Mouse (Mus musculus) kidney, postnatal 10 days (tissue): ENCODE measurements at regions not wholly inside any gene's neighbourhood (a gene's known extent, or its start where the extent isn't known, plus 50 kb on each side); places are given as distances from the start of the nearest gene placed in this dataset.
A peak's percentile ranks its signal among the peaks of the same experiment; 100 is the strongest.

Experiments
- DNase-seq: peaks from one replicate; pipeline ENCODE4 v3.0.0; 2021; ENCODE audit warnings: mixed read lengths

DNA sequence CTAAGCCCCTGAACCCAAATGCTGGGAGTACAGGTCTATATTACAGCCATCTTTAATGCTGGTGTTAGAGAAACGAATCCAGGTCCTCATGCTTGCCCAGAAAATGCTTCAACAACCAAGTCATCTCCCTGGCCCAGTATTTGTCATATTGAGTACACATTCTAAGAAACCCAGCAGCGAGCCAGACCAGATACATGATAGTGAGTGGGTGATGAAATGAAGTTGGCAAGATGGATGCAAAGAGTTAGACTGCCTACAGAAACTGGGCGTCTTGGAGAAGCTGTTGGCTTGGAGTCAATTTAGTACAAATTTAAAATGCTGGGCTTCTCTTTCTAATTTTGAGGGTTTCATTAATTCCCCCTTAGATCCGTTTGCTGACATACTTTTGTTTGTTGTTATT is 203.1 kb upstream of the Pdzrn3 start:
- no peak for DNase-seq

DNA sequence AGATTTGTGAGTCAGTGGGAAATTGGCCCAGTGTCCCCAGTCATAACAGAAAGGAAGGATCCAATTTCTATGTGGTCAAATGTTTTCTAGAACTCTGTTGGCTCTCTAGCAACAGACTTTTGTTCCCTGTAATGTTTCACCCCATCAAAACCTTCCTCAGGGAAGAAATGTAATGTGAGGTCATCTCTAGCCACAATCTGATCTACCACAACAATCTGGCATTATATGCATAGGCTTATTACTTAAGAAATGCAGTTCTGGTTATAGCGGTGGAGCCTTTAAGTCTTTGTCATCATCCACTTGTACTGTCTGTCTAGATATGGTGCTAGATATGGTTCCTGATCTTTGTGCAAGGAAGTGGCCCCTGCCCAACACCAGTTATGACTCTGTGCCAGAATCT is 178.4 kb upstream of the Pdzrn3 start:
- DNase-seq, result no peak

DNA sequence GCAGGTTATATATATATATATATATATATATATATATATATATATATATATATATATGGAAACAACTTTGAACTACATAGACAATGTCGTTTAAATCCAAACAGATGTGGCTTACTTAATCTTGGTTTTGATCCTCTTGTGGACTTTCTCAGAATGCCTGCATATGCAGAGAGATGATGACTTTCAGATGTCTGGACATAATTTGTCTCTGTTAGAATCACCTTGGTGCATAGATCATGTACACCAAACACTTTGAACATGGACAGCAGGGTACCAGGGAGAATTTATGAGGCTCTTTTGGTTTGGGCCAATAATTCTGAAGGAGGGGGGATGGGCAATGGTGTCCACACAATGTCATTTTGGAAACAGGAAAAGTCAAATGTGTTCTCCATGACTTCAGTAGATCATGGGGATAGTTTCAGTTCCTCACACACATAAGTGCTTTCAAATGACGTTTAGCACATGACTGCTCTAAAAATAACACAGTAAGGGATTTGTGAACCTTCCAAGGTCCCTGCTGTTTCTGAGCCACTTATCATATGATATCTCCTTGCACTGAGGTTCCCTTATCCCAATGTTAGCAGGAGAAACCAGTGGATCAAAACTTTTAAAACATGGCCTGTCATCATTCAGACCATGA is 177.4 kb upstream of the Pdzrn3 start:
- DNase-seq, result no peak

DNA sequence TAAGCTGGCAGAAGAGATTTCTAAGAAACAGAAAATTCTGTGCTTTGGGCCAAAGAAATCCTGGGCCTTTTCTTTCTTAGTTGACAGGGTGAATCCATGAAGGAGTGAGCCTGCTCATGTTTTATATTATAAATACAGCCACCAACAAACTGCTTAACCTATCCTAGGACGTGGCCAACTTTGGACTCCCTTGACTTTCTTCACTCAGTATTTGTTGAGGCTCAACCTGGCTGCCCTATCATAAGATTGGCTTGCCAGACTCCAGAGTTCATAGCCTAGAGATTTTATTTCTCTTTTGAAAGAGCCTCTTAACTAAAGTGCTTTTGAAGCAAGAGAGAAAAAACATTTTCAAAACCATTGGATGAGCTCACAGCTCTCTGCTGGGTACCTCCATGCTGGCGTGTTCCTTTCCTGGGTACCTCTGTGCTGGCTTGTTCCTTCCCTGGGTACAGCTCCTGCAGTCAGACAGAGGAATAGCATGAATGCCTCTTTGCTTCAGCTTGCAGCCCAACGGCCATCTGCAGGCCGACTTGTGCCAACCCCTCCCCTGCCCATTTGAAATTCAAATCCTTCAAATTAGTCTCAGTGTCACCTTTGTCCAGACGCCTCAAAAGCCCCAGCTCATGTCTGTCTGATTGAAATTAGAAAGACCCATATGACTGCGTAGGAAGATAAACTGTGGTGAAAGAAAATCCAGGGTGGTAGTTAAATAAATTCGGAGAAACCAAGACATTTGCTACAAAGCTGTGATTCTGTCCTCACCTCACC is 173.0 kb upstream of the Pdzrn3 start:
- DNase-seq, result peak; percentile 7

DNA sequence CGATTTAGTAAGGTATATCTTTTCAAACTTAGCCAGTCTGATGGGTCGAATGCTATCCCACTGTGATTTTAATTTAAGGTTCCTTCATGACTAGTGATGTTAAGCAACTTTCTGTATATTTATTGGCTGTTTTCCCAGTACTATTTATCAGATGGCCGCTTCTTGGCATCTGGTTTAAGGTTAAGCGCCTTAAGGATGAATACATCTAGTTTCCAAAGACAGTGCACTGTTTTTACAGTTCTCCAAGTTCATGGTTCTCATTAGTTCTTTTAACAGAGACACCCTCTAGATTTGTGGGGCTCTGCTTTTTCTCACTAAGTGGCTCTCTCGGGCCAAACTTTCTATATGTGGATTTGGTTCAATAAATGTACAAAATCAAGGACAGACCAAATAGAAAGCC is 159.9 kb upstream of the Pdzrn3 start:
- no peak for DNase-seq

DNA sequence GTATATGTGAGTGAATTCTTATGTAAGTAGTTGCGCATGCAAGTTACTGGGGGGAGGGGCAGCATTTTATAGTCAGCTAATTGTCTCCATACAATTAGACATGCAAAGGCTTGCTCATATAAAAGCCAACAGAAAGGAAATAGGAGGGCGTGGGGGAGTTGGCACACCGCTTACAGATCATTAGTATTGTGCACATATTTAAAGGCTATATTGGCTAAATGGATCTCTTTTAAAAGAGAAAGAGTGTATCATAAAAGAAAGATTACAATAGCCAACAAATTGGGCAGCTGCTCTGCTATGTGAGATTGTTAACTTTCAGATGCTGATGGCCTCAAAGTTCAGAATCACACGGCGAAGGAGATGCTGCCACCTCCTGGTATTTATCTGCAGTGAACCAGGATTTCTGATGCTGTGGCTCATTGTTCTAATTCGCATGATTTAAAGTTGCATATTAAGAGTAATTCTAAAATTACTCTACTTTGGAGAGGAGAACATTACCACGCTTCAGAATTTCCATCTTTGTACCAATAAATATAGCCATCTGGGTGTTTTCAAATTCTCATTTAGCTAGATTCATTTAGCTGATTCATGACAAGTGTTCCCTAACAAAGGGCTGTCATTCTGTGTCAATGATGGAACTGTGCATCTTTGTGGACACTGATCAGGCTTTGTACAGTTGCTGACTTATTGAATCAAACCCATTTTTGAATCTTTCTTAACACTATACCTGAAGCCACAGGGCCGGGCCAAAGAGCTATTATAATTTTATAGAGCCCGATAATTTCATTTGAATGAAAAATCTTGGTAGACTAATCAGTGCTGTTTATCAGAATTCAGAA is 156.7 kb upstream of the Pdzrn3 start:
- DNase-seq, result peak; percentile 49

DNA sequence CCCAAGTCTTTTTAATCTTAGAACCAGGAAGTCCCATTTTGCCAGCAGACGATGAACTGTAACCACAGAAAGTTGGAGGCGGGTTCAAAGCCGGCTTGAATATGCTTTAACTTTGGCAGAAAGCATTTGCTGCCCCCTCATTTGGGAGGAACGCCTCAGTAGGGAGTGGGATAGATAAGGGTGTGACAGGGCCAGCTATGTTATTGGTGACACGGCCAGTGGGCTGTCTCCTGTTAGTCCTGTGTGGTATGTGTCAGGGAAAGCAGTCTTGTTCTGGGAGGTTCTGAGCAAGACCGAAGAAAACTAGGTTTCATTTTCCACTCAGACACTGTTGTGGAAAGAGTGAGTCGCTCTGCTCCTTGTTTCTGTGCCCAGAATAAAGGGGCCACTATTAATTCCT is 154.7 kb upstream of the Pdzrn3 start:
- peak; percentile 12 for DNase-seq

DNA sequence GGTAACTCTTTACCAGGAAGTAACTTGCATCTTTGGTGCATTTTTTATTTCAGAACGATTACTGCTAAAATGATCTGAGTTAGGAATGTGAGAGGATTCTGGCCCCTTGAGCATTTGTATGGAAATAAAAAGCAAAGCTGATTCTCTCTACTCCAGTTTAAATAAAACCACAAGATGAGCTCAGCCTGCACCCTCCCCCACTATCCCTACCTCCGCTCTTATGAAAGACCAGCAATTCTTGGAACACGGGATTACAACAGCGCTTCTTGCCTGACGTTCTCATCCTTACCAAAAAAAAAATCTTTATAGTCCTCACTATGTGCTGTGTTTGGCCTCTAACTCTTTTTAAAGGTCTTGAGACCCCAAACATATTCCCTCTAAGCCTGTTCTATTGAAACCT is 154.2 kb upstream of the Pdzrn3 start:
- DNase-seq, result no peak

DNA sequence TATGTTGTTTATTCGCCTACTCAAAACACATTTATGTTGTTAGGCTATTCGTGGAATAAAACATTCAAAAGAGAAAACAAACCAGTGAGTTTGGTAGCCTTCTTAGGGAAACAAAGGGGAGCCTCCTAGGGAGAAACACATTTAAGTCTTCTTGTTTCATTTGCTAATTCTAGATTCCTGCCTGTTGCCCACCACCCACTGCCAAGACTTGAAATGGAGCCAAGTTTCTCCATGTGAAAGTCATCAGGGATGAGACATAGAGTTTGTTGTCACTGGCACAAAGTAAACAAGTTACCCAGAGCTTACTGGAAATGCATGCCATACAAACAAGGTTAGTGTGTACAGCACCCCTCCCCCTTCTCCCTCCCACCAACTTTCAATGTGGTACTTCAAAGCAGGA is 147.4 kb upstream of the Pdzrn3 start:
- no peak for DNase-seq

DNA sequence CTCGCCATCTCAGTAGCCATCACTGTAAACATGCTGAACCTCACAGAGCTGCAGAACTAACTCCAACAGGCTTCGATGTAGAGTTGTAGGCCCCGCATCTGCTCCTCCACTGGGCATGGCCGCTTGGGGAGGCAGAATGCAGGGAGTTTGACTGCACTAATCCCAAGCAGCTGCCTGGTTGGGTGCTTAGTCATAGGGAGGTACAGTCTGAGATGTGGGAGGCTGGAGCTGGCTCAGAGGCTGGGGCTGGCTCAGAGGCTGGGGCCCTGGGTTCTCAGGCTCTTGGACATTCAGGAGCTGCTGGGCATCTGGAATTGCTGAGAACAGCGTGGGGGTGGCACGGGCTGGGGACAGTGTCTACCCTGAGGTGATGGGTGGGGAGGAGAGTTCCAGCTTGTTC is 143.6 kb upstream of the Pdzrn3 start:
- no peak for DNase-seq

DNA sequence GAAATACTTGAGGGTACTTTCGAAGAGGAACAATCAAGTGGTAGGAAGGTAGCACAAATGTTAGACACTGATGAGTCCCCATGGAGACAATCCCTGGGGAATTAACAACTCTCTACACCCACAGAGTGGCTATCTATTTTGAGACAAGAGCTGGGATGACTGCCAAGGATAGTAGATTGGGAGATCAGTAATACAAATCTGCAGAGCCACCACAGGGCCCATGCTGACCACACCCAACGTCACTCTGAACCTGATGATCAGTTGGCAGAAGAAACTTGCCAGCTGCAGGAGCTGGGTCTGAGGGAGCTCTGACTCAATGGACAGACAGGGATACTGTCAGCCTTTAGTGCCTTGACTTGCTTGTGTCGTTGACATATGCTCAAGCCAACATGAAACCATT is 143.1 kb upstream of the Pdzrn3 start:
- no peak for DNase-seq

DNA sequence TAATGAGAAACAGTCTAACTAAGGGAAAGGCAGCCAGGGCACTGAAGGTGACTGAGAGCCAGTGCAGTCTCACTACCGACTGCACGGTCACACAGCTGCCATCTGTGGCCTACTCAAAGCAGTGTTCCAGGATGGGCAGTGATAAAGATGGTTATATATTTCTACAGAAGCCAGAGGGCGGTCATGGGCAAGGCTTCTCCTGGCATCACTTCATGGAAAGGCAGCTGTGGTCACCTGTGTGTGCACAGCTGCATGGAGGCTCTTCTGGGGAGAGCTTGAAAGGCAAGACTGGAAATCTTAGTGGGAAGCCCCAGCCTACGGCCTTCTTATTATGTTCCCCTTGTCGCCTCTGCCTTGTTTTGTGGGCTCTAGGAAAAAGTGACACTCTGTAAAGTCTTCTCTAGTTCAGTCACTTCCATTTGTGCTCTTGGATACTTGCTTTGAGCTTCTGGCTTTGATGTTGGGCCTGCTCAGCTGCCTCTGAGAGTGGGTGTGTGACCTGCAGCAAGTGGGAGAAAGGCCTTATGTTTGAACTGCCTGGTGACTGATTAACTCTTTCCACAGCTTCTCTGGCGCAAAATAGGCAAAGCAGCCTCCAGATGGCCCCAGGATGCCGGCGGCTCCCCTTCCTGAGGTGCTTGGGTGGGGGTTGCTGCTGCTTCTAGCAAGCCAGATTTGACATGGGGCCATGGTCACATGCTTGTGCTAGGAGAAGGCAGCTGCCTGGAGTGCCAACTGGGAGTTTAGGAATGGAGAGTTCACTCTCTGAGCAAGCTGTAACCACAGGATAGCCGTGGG is 141.4 kb upstream of the Pdzrn3 start:
- peak; percentile 43 for DNase-seq

DNA sequence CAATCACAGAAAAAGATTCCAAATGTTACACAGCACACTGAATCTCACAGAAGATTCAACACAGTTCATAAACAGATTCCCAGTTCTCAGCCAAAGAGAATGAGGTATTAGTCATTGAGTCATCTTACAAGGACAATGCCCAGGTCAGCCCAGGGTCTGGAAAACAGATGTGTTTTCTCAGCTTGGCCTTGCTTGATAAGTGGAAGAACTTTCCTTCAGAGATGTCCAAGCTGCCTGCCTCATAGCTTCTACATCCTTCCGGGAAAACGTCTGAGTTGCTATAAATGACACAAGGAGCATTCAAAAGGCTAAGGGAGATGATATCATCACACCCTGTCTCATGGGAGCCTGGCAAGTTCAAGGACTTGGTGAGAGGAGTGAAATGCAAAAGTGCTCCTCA is 139.9 kb upstream of the Pdzrn3 start:
- DNase-seq, result no peak

DNA sequence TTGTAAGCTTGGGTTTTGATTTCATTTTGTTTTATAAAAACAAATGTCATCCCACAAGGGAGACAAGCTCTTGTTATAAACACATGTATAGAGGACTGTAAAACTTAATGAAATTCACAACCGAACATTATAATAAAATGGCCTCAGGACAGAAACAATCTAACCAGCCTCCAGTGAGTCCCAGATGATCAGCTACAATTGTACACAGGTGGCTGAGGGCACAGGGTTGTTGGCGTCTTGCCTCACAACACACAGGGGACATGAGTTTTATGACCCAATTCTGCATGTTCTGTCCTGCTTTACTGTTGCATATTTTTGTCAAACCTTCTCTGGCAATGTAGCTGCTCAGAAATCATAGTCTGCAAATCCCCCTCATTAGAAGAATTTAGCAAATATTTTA is 136.0 kb upstream of the Pdzrn3 start:
- no peak for DNase-seq

DNA sequence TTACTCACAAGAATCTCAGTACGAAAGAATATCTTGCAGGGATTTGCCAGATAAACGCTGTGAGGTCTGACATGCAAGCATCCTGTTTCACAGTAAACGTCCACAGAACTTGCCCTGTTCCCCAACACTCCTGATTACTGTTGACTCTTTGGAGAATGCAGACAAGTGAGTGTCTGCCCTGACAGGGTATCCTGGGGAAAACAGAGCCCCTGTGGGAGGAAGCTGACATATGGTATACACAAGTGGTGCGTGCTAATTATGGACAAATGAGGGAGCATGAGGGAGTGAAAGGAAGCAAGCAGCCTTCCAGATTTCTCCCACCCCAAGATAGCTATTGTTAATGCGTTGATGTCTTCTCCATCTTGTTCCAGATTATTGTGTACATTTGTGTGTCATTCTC is 124.5 kb upstream of the Pdzrn3 start:
- no peak for DNase-seq

DNA sequence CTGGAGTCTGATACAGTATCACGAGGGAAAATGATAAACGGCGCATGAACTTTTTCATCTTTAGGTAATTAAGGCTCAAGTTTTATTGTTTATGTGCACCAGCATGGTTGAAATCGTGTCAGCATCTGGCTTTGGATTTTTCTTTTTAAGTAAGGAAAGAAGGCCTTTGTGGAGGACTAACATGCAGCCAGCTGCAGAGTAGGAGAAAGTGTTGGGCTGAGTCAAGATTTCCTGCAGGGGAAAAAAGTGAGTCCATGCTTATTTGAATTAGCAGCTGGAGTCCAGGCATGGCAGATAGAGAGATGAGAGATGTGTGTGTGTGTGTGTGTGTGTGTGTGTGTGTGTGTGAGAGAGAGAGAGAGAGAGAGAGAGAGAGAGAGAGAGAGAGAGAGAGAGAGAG is 124.0 kb upstream of the Pdzrn3 start:
- no peak for DNase-seq

DNA sequence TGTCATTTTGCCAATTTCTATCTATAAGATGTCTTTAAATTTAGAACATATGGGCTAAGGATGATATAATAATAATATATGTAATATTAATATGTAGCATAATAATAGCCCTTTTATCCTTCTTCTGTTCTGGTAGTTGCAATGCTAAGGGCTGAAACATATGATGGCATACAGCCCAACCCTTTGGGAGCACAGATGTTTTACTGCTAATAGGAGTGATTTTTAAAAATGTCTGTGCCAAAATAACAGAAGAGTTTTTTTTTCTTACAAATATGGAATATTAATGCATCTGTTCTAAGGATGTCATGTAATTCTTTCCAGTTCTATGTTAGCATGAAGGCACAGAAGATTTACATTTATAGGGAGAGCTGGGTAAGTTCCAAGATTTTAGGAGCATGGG is 122.5 kb upstream of the Pdzrn3 start:
- DNase-seq, result no peak

DNA sequence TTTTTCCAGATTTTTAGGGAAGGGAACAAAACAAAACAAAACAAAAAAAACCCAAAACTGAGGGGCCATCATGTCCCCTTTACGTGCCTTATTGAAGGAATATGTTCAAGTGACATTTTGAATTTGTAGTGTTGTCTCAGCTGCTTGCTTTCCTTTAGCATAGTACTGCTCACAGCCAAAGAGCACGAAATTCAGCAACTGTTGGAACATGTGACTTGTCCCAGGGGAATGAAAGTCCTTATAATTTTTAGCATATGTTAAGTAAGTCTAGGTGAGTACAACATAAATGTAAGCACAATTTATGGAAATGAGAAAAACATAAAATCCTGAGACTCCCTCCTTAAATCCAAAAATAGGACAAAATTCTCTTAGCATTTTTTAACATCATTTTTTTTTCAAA is 110.8 kb upstream of the Pdzrn3 start:
- DNase-seq, result no peak

DNA sequence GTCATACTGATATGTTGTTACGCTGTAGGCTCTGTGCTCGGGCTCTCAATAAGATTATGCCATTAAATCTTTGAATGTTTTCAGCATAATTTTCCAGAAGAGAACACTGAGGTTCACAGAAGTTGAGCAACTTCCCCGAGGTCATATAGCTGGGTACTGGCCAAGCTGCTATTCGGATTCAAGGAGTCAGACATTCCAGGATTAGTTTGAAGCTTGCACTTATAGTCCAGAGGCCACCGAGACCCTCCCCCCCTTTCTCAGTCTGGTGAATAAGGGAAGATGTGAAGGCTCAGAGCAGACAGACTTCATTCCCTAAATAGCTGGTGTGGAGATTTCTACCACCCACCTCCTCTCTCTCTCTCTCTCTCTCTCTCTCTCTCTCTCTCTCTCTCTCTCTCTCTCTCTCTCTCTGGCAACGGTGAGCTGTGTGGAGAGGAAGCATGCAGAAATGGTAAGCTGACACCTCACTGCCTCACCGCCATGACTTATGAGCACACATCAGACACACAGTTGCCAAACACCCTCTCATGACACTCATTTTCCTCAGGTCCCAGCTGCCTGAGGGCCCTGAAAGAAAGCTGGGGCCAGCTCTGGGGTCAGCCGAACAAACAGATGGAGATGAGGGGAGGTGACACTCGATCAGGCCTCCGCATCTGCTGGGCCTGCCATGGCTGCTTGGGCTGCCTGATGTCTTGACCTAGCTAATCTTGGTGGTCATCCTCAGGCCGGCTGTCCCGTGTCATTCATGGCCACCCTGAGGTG is 107.0 kb upstream of the Pdzrn3 start:
- DNase-seq, result peak; percentile 8

DNA sequence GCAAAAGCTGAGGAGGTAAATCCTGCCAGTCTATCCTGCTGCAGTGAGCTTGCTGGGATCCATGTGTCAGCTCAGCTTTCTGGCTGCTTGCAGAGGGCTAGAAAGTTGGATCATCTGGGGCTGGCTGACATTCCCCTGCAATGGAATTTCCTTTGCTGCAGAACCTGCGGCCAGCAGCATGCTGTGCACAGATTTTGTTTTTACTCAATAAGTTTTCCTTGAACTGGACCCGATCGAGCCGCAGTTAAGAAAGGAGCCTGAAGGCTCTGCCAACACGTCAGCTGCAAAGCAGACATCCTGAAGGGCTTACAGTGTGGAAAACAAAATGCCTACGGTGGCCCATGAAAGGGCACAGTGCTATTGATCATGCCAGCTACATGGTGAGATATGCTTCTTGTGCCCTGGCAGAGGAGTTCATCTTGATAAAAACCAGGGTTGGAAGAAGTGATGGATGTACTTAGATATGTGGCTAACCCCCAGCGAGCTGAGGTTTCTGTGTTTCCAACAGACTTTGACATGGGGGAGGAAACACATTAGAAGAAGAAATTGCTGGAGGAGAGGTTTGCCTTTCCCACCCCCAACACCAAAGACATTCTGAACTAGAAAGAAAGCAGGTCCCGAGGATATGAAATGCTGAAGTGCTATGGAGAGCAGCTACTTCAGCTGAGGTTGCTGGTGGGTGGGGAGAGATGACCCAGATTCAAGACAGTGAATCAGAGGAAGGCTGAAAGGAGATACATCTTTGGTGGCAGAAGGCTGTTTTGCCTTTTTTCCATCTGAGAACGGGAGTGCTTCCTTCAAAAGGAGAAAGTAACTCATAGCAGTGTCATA is 105.2 kb upstream of the Pdzrn3 start:
- peak; percentile 34 for DNase-seq

DNA sequence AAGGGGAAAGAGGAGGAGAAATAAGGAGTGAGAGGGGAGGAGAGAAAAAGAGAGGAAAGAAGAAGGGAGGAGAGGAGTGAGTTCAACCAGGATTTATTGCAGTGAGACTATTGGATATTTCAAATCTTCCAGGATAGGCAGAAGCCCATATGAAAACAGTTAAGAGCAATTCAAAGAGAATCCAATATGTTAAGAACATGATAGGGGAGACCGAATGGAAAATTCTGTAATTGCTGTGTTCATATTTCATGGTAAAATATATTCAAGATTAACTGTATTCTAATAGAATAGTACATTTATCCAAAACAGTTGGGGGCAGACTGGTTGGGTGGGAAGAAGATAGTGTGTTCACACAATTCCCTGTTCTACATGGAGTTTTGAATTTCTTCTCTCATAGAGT is 96.3 kb upstream of the Pdzrn3 start:
- DNase-seq, result no peak
